Mouse (Mus musculus): Measurements from ENCODE around the gene Mfsd4b3.
"Not testable (repeated sequence)": the region's sequence is repeated elsewhere in the genome, so short reads cannot be mapped to it uniquely, and the experiment has no call there.

Gene Mfsd4b3

DNA sequence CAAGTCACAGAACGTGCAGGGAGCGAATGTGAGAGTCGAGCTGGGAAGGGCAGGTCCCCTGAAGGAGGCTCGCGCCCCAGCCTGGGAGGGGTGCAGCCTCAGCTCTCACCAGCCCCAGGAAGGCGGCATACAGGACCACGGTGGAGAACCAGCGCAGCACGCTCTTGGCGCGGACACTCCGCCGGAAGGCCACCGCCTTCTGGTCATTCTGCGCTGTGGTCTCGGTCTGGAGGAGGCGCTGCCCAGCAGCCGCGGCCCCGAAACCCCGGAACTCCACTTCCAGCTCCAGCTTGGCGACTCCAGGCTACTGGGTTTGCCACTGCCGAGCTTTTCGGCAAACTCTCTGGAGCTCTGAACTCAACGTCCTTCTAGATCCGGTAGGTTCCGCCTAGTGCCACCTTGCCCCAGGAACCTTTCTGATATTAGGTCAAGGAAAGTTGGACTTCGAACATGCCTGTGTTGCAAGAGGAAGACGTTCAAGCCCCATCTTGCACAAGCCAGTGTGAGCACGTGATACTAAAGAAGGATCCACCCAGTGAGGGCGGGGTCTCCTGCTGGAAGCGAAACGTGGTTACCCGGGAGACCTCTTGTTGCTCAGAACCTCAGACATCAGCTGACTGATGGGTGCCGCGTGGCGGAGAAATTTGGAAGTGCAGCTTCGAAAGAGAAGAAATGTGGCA, at the start of gene Mfsd4b3:
Mfsd4b3 (minus strand) TSS at position 393 of the 680 bp plus-strand sequence.
- in situ Hi-C loops (cut with MboI, MseI) = loop anchor here (5.0 kb wide), 1 partner anchor 63 kb away; the partner anchor contains the start of gene Mfsd4b4

DNA sequence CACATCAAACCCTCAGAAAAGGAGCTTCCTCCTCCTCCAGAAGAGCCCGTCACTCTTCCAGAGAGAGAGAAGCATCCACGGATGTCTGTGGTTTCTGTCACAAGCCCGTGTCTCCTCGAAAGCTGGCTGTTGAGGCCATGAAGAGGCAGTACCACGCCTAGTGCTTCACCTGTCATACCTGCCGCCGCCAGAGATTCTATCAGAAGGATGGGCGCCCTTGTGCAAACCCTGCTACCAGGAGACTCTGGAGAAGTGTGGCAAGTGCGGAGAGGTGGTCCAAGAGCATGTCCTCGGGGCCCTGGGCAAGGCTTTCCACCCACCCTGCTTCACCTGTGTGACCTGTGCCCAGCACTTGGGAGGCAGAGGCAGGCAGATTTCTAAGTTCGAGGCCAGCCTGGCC, 49.6 kb upstream of the Mfsd4b3 start:
- in situ Hi-C loops (cut with MboI, MseI) = no loop called here

DNA sequence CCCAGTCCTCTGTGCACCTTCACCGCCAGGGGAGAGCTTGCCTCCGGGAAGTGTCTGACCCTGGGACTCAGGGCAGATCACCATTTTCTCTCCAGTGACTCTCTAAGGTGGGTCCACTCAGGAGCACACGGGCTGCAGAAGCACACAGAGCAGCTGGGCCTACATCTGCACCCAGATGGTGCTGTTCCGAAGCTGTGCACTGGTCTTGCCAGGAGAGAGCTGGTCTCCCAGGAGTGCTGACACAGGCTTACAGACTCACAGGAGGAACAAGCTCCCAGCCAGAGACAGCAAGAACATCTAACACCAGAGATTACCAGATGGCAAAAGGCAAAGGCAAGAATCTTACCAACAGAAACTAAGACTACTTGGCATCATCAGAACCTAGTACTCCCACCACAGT, 48.9 kb upstream of the Mfsd4b3 start:
- in situ Hi-C loops (cut with MboI, MseI) = not testable (repeated sequence)

DNA sequence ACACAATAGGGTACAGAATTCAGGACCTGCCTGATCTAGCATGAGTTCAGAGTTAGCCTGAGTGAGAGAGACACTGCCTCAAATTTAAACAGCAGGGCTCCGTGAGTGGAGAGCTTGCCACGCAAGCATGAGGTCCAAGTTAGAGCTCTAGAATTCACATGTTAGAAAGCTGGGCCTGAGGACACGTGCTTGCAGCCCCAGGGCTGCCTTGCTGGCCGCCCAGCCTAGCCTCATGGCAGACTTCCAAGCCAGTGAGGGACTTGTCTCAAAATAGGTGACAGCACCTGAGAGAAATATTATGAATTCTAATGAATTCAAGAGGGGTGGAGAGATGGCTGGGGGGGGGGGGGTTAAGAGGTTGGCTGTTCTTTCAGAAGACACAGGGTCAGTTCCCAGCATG, 48.0 kb upstream of the Mfsd4b3 start:
- in situ Hi-C loops (cut with MboI, MseI) = no loop called here

DNA sequence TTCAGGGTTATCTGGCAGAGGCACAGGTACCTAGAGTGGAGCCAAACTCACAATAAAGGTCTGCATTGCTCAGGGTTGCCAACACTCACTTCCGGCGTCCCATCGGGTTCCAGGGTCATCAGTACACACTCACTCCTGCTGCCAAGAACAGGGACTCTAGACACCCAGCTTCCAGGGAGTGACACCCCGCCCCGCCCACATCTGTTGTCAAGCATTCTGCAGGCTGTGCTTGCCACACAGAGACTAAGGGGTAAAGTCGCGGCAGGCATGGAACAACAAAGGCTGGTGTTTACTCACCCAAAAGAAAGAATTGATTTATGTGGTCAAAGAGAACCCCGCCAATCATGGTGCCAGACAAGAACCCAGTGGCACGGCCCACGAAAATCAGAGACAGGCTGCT, 47.0 kb upstream of the Mfsd4b3 start:
- in situ Hi-C loops (cut with MboI, MseI) = no loop called here

DNA sequence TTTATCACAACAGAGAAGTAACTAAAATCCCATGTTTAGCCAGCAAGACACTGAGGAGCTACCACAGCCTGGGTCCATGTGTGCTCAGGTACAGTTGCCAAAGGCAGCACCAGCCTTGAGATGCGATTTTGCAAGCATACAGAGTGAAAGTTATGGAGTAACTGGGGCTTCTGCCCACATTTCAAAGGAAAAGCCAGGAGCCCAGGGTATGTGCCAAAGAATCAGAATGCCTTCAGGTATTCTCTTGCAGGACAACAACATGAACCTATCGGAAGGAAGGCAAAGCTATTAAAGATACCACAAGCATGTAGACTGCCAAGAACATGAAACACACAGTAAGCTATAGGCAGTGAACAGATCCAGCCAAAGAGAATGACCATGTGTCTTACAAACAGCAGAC, 40.8 kb upstream of the Mfsd4b3 start:
- in situ Hi-C loops (cut with MboI, MseI) = no loop called here

DNA sequence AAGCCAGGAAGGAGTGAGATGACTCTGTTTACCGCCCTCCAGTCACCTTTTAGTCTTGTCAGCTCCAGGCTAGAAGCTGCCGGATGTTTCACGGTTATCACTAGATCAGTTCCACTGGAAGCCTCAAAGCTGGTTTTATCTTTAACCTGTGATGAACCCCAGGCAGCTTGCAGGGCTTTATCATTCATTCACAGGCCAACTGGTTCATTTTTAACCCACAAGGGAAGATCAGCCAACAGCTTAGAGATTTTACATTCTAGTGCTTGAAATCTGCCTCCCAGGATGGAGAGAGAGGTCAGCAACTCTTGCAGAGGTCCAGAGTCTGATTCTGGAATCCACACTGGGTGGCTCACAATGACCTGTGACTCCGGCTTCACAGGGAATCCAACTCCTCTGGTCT, 31.2 kb upstream of the Mfsd4b3 start:
- in situ Hi-C loops (cut with MboI, MseI) = no loop called here

DNA sequence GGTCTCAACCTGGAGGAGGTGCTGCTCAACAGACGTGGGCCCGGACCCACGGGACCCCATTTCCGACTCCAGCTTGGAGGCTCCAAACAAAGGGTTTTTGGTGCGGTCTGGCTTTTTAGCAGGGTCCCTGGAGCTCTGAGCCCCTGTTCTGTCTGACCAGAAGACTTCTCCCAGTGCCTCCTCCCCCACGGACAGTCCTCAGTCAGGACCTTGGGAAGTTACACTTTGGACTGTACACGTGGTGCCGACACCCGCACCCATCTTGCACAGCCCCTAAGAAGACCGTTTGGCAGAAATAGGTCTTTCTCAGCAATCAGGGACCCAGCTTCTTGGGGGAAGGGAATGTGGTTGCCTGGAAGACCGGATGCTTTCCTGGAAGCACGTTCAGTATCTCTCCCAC, 26.5 kb upstream of the Mfsd4b3 start, which contains the start of gene Mfsd4b5:
Mfsd4b5 (minus strand) TSS at position 181 of the 400 bp plus-strand sequence.
- in situ Hi-C loops (cut with MboI, MseI) = no loop called here

DNA sequence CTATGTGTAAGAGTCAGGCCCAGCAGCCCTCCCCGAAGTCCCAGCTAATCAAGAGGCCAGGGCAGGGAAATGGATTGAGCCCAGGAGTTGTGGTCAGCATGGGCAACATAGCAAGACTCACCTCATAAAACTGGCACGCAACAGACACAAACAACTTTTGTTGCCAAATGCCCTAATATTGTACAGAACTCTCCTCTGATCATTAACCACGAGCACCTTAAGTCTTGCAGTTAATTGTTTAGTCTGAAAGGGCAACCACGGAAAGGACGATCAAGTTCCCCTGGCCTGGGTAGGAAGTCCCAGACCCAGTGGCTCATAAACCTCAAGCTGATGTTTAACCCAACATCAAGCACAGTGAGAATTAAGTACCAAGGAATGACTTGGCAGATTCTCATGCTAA, 22.7 kb upstream of the Mfsd4b3 start:
- in situ Hi-C loops (cut with MboI, MseI) = no loop called here

DNA sequence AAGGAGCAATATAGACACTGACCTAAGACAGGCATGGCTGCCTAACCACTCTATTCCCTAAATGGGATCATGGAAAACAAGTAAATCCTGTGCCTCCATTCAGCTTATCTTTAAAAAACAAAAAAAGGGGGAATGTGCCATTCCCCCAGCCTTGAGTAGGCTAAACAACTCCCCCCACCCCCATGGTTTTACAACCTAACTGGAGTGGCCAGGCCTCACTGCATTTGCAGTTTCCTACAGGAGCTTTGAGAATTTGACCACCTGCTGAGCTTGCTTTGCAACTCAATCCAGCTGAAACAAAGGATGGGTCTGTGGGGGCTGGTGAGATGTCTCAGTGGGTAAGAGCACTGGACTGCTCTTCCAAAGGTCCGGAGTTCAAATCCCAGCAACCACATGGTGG, 18.3 kb upstream of the Mfsd4b3 start:
- in situ Hi-C loops (cut with MboI, MseI) = no loop called here

DNA sequence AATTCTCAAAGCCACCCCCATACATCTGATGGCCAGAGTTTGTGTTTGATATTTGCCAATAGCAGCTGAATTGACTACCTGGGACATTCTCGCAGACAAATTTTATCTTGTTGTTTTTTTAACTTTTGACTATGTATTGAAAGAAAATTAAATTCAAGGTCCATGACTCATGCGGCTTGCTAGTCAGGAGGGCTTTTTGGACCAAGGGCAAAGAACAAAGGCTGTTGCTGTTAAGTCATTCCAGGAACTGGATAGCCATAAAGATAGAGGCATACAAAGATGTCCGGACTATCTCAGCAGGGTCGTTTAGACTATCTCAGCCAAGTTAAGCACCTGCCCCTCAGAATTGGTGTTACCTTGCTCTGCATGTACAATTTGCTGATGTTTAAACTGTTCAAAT, 17.4 kb upstream of the Mfsd4b3 start:
- in situ Hi-C loops (cut with MboI, MseI) = no loop called here

DNA sequence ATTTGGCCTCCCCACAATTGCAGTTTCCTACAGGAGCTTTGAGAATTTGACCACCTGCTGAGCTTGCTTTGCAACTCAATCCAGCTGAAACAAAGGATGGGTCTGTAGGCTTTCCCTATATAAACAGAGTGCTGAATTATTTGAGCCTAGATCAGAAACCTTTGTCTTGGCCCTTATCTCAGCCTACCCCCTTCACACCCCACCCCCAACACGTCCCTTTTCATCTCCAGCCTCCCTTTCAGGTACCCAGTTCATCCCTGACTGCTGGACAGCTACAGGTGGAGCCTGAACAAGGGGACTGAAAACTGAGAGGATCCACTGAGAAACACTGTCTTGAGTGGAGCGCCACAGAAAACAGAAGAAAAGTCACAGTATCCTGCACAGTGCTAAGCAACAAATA, 15.8 kb upstream of the Mfsd4b3 start:
- in situ Hi-C loops (cut with MboI, MseI) = no loop called here

DNA sequence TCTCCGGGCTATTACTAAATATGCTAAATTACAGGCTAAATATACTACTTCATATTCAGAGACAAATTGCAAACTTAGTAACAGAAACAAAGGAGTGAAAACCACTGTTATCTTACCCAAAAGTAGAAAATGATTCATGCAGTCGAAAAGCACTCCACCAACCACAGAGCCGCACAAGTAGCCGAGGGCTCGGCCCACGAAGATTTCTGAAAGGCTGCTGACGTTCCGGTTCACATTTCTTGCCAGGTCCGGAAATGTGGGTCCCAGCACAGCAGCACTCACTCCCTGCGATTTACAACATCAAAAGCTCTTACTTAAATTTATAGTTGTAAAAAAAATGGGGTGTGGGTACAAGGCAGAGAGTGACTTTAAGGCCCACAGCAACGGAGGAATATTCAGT, 15.0 kb upstream of the Mfsd4b3 start:
- in situ Hi-C loops (cut with MboI, MseI) = no loop called here

DNA sequence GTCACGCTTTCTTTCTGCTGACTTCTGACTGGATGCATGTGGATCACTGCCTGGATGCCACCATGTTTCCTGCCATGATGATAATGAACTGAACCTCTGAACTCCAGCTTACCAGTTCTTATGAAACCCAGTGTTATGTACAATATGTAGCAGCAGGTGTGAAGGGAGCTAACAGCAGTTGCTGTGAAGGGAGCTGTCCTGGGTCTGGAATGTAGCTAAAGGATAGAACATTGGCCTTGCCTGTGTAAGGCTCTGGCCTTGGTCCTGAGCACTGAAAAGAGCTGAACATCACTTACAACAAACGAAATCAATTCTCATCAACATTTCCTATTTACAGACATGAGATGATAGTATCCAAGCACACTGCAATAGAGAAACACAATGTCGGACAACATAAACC, 7.6 kb upstream of the Mfsd4b3 start:
- in situ Hi-C loops (cut with MboI, MseI) = loop anchor here (5.0 kb wide), 1 partner anchor 245 kb away; no protein-coding TSS in a partner anchor

DNA sequence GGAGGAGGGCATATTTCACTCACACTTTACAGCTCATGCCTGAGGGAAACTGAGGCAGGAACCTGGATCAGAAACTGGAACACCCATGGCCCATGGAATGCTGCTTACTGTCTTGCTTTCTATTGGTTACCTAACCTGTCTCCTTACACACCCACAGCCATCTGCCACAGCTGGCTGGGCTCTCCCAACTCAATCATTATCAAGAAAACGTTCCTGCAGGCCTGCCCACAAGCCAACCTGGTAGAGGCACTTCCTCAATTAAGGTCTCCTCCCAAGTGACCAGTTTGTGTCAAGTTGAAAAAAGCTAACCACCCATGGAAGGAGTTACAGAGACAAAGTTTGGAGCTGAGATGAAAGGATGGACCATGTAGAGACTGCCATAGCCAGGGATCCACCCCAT, 2.0 kb upstream of the Mfsd4b3 start:
- in situ Hi-C loops (cut with MboI, MseI) = loop anchor here (5.0 kb wide), 1 partner anchor 65 kb away; the partner anchor contains the start of gene Mfsd4b4

DNA sequence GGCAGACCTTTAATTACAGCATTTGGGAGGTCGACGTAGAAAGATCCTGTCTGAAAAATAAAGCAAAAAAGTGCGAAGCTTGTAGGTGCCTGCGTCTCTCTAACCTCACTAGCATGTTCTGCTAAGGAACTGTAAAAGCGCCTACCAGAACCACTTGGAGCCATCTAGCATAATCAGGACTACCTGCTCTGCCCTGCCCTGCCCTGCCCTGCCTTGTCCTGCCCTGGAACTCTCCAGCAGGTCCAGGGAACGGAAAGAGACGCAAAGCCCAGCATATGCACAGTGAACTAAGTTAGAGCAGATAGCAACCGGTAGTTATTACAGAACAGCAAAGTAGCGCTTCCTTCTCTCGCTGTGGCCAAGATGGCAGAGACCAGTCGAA, 479 bp upstream of the Mfsd4b3 start:
- in situ Hi-C loops (cut with MboI, MseI) = loop anchor here (5.0 kb wide), 1 partner anchor 63 kb away; the partner anchor contains the start of gene Mfsd4b4

DNA sequence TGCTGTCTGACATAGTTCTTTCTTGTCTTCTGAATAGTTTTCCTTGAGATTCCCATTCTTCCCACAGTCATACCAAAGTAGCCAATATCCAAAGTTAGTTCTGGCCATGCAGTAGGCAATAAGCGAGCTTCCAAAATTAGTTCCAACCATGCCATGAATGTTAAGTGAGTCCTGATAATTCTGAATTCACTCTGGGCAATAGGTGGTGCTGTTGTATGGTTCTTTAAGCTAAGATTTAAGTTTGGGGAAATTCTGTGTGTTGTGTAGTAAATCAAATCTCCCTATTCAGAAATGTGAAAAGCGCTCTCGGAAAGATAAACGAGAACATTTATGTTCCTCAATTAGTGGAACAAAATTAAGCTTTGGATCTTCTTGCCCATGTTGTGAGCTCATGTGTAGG, 1.7 kb downstream of the Mfsd4b3 start:
- in situ Hi-C loops (cut with MboI, MseI) = no loop called here

DNA sequence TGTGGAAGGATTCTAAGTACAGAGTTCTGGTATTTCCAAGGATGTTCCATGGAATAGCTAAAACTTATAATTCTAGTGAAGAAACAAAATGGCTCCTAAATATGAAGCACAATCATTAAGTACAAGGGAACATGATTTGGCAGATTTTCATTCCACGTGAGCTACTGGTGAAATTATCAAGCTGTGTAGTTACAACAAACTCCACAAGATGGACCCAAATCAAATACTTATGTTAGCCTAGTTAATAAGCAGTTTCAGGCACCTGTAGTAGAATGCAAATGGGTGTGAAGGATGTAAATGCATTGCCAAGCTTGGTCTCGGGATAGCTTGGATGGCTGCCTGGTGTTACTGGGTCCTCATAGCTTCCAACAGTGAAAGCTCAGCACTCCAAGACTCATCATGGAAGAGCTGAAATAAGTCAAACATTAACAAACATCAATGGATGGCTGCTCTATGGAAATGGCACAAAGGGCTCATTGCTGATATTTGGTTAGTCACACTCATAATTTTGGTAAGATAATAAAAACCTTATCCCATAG, 3.5 kb downstream of the Mfsd4b3 start:
- in situ Hi-C loops (cut with MboI, MseI) = no loop called here

DNA sequence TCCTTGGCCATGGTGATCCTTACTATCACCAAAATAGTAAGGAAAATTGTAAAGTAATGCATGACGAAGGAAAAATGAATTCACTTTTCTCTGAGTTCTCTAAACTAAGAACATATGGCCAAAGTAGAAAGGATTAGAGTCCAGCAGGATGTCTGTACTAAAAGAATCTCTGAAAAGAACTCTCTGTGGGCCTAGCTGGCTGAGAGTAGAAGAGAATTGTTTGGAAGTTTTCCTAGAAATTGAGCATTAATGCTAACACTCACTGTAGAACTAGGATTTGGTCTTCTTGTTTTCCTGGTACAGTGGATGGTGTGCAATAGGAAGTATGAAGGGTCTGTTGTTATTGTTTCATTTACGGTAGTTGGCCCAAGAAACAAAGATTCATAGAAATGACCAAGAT, 4.8 kb downstream of the Mfsd4b3 start:
- in situ Hi-C loops (cut with MboI, MseI) = no loop called here

DNA sequence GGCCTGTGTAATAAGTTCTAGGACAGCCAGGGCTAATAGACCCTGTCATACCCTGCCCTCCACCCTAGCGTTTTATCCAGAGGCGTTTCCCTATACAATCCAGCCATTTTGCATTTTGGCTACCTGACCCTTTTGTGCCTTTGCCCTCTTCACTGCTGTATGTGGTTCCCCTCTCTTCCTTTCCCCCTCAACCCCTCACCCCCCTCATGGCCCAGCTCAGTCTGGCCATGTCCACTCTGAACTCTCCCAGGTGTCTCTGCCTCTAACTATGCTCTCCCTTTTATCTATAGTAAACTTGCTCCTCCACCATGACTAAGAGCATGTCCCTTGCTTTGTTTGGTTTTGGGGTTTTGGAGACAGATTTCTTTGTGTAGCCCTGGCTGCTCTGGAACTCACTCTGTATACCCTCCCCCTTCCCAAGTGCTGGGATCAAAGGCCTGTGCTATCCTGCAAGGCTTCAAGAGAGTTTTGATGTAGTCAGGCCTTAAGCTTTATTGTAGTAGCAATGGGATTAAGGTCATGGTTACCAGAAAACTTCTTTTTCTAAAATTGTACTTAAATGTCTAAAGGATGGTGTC, 10.5 kb downstream of the Mfsd4b3 start:
- in situ Hi-C loops (cut with MboI, MseI) = no loop called here

DNA sequence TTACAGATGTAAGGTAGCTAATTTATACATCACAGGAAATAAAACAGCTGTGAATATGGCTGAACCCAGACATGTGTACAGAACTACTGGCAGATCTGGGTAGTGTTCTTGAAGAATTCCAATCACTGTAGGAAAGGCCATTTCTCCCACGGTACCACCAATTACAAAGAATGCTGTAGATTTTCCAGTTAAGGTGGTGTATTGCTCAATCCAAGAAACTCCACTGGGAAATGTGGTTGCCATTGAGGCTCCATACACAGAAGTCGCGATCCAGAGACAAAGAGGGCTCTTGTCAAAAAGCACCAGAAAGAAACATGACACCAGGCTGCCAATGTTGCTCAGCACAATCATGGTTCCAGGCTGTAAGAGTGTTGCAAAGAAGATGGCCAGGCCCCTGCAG, 12.8 kb downstream of the Mfsd4b3 start:
- in situ Hi-C loops (cut with MboI, MseI) = not testable (repeated sequence)

DNA sequence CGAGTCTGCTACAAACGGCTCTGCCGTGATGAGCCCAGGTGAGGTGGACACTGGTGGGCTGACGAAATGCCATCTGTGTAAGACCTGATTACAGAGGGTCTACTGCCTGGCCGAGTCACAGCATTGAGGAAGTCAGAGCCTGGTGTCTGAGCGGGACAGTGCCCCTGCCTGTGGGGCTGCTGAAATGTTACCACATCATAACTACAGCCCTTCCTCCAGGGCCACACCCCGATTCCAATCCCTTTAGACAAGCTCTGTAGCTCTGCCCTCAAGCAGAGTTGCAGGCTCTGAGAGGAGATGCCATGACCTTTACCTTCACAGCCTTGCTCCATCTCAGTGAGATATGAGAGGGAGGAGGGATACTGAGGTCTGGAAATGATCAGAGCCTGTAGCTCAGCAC, 23.4 kb downstream of the Mfsd4b3 start:
- in situ Hi-C loops (cut with MboI, MseI) = loop anchor here (10.0 kb wide), 1 partner anchor 972 kb away; the partner anchor contains the start of gene Lama4

DNA sequence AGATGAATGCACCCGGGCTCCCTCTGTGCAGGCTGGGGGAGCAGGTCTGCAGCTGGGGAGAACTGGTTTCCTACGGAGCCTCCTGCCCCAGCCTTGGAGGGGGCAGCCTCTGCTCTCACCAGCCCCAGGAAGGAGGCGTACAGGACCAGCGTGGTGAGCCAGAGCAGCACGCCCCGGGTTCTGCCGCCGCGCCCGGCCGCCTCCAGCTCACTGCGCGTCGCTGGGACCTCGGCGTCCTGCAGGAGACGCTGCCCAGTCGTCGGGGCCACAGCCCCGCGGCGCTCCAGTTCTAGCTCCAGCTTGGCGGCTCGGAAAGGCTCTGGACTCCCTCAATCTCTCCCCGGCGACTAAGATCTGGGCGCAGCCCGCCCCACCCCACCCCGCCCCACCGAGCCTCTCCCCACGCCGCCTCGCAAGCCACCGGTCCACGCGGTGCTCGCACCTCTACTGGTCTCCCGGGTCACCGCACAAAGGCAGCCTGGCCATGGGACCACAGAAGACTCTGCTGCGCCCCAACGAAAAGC, 33.3 kb downstream of the Mfsd4b3 start, which contains the start of gene Mfsd4b2:
Mfsd4b2 (minus strand) TSS at position 308 of the 524 bp plus-strand sequence.
- in situ Hi-C loops (cut with MboI, MseI) = no loop called here
